Mouse (Mus musculus) gastrocnemius, adult 2 months (tissue): ENCODE data around the gene Prkca. TPM values are rescaled to one million over a fixed set of nuclear protein-coding genes. Genes with fewer than 3 reads are reported as not detected.

Source experiments
- DNase-seq: peaks from one replicate; pipeline ENCODE4 v3.0.0; 2022
- H3K27ac ChIP-seq: fragments of 200-600 bp; 2 replicates; pipeline ENCODE4 v1.8.1; 2022; ENCODE audit warnings: mild to moderate bottlenecking
- H3K4me3 ChIP-seq: fragments of 200-600 bp; 2 replicates; pipeline ENCODE4 v1.8.1; 2022; ENCODE audit warnings: mild to moderate bottlenecking, moderate library complexity
- CTCF ChIP-seq: fragments of 200-600 bp; IDR thresholded peaks from 2 replicates; pipeline ENCODE4 v1.8.1; 2022; ENCODE audit warnings: antibody characterized with exemption, mild to moderate bottlenecking, moderate library complexity
- intact Hi-C: fragments of 180-260 bp; cut with DNase I; formaldehyde crosslinking; loops from one replicate; pipeline ENCODE4 v1.15.1; 2025
- total RNA-seq, 2 experiments: library from RNA; stranded (reverse); gene quantifications; 2 replicates each; pipeline ENCODE4 v1.2.3; 2021

Prkca gene
- total RNA-seq, 2 experiments from 2014 or later: 54.9 to 57.8 TPM

- TF ChIP-seq CTCF: no peak
- intact Hi-C loops: loop anchor here (5.0 kb wide), 1 partner anchor 404 kb away; no protein-coding TSS in a partner anchor
- H3K4me3 ChIP-seq: no peak overlapping the region
- no peak for DNase-seq
- H3K27ac ChIP-seq: no peak overlapping the region
Observed at GRCm38 (mm10) chr11:108013390-108013789, 330.3 kb downstream of the Prkca start.

- peak; percentile 71 for TF ChIP-seq CTCF
- H3K4me3 ChIP-seq: no peak overlapping the region
- intact Hi-C loops: loop anchor here (5.0 kb wide), 1 partner anchor 407 kb away; no protein-coding TSS in a partner anchor
- DNase-seq: no peak
- no peak overlapping the region for H3K27ac ChIP-seq
Observed at GRCm38 (mm10) chr11:108010465-108010864, 333.3 kb downstream of the Prkca start.

- Histone ChIP-seq H3K27ac (no peak overlapping the region), H3K4me3 (no peak overlapping the region)
- no peak for DNase-seq
- TF ChIP-seq CTCF: no peak
- intact Hi-C loops: loop anchor here (10.0 kb wide), 1 partner anchor 364 kb away; no protein-coding TSS in a partner anchor
Observed at GRCm38 (mm10) chr11:107998891-107999290, 344.8 kb downstream of the Prkca start.

- no peak for TF ChIP-seq CTCF
- no peak for DNase-seq
- Histone ChIP-seq H3K4me3 (no peak overlapping the region), H3K27ac (no peak overlapping the region)
- intact Hi-C loops: loop anchor here (10.0 kb wide), 1 partner anchor 362 kb away; no protein-coding TSS in a partner anchor
Observed at GRCm38 (mm10) chr11:107996896-107997670, 346.6 kb downstream of the Prkca start.

GRCm38 (mm10) chr11:107994487-107994886, 349.2 kb downstream of the Prkca start:
- intact Hi-C loops: loop anchor here (1.0 to 10.0 kb wide), 2 partner anchors 130 to 360 kb away; no protein-coding TSS in a partner anchor
- peak; percentile 79 for TF ChIP-seq CTCF
- Histone ChIP-seq H3K4me3 (no peak overlapping the region), H3K27ac (no peak overlapping the region)
- peak; percentile 37 for DNase-seq

- intact Hi-C loops: loop anchor here (1.0 to 10.0 kb wide), 2 partner anchors 129 to 359 kb away; no protein-coding TSS in a partner anchor
- DNase-seq: no peak
- TF ChIP-seq CTCF: no peak
- H3K27ac ChIP-seq: no peak overlapping the region
- H3K4me3 ChIP-seq: no peak overlapping the region
Observed at GRCm38 (mm10) chr11:107993792-107994191, 349.9 kb downstream of the Prkca start.

- no peak for DNase-seq
- no peak for TF ChIP-seq CTCF
- intact Hi-C loops: loop anchor here (10.0 kb wide), 1 partner anchor 358 kb away; no protein-coding TSS in a partner anchor
- Histone ChIP-seq H3K27ac (no peak overlapping the region), H3K4me3 (no peak overlapping the region)
Observed at GRCm38 (mm10) chr11:107992500-107992899, 351.2 kb downstream of the Prkca start.

GRCm38 (mm10) chr11:107991990-107992389, 351.7 kb downstream of the Prkca start:
- intact Hi-C loops: loop anchor here (10.0 kb wide), 1 partner anchor 357 kb away; no protein-coding TSS in a partner anchor
- TF ChIP-seq CTCF: no peak

GRCm38 (mm10) chr11:107989241-107989640, 354.5 kb downstream of the Prkca start:
- DNase-seq: no peak
- intact Hi-C loops: no loop called here
- H3K4me3 ChIP-seq: no peak overlapping the region
- H3K27ac ChIP-seq: no peak overlapping the region
- TF ChIP-seq CTCF: no peak

More at GRCm38 (mm10) chr11:107991990-107992389, 351.7 kb downstream of the Prkca start:
- no peak overlapping the region for H3K4me3 ChIP-seq
- DNase-seq: no peak
- H3K27ac ChIP-seq: no peak overlapping the region

GRCm38 (mm10) chr11:107985941-107986340, 357.8 kb downstream of the Prkca start:
- no peak overlapping the region for H3K27ac ChIP-seq
- H3K4me3 ChIP-seq: no peak overlapping the region
- intact Hi-C loops: loop anchor here (2.0 kb wide), 1 partner anchor 121 kb away; no protein-coding TSS in a partner anchor
- no peak for TF ChIP-seq CTCF
- DNase-seq: no peak

GRCm38 (mm10) chr11:107983883-107984282, 359.8 kb downstream of the Prkca start:
- DNase-seq: no peak
- Histone ChIP-seq H3K4me3 (no peak overlapping the region), H3K27ac (no peak overlapping the region)
- TF ChIP-seq CTCF: no peak
- intact Hi-C loops: loop anchor here (2.0 kb wide), 1 partner anchor 119 kb away; no protein-coding TSS in a partner anchor

- intact Hi-C loops: no loop called here
- TF ChIP-seq CTCF: no peak
- no peak for DNase-seq
Observed at GRCm38 (mm10) chr11:107983224-107983623, 360.5 kb downstream of the Prkca start.

GRCm38 (mm10) chr11:107982225-107982896, 361.4 kb downstream of the Prkca start:
- peak; percentile 67 for TF ChIP-seq CTCF
- intact Hi-C loops: no loop called here
- Histone ChIP-seq H3K27ac (no peak overlapping the region), H3K4me3 (no peak overlapping the region)
- peak; percentile 56 for DNase-seq

More at GRCm38 (mm10) chr11:107983224-107983623, 360.5 kb downstream of the Prkca start:
- no peak overlapping the region for H3K4me3 ChIP-seq
- H3K27ac ChIP-seq: no peak overlapping the region
